Mouse (Mus musculus): Measurements from ENCODE around the gene Col11a2.
"Not testable (repeated sequence)": the region's sequence is repeated elsewhere in the genome, so short reads cannot be mapped to it uniquely, and the experiment has no call there.

The Col11a2 gene

DNA sequence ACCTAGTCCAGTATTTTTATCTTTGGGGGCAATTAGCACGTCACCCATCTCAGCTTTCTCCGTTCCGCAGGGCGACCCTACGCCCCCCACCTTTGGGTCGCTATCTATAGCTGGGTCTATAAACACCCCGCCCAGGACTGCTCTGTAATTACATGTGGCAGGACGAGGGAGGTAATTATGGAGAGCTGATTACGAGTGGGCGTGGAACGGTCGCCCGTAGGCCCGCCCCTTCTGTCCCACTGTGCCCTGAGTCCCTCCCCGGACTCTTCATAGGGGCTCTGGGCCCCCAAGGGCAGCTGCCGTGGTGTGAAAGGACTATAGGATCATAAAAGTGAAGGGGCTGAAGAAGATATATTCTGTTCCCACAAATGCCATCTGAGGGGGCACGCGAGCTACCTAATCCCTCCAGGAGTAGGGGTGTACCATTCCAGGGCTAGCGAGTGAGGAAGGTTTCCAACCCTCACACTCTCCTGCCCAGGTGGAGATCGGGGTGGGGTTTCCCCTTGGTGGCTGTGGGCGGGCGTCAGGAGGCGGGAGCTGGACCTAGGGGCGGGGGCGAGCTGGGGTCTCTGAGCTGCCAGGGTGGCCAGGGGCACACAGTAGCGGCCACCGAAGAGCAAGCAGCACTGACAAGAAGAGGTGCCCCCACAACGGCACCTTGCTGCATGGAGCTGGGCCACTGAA lies at the start of gene Col11a2:
Col11a2 (plus strand) TSS at position 560 of the 684 bp plus-strand sequence.
- DNase-seq (ENCODE audit: low spot score), result no peak

DNA sequence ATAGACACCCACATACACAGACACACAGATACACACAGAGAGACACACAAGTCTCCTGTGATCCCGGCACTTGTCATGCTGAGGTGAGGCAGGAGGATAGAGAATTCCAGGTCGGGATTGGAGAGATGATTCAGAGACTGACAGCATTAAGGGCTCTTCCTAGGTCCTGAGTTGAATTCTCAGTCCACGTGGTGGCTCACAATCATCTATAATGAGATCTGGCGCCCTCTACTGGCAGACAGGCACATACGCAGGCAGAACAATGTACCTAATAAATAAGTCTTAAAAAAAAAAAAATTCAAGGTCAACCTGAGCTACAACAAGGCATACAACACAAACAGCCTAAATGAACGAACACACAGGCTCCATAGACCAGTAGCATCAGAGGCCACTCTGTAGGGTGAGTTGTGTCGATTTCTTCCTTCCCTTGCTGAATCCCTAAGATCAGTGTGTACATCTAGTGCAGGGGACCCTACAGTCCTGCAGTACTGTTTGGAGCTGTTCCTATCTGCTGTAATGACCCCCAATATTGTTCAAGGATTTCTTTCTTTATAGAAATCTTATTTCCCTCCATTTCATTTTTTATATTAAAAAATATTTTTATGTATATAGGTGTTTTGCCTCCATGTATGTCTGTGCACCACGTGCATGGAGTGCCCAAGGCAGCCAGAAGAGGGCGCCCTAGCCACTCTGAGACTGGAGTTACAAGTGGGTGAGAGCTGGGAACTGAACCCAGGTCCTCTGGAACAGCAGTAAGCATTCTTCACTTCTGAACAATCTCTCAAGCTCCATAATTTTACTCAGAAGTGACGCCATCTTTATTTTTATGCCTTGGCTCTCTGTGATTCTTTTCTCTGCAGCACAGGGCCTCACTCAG lies 47.2 kb upstream of the Col11a2 start:
- DNase-seq (ENCODE audit: low spot score), result peak; percentile 81

DNA sequence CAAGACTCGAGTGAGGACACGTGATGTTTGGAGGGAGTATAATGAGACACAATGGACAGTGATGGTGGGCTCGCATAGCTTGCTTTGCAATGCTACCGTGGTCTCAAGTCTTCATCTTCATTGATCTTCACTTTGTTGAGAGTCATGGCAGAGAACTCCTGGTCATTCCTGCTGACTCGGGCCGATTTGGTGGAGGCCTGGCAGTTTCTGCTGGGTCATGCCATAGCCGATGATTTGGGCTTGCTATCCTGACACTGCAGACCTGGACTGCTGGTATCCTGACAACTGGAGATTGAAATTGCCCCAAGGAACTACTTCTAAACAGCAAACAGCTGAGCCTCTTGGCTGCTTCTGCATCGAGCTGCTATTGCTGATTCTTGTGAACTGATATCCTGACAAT lies 44.3 kb upstream of the Col11a2 start:
- DNase-seq (ENCODE audit: low spot score), result no peak

DNA sequence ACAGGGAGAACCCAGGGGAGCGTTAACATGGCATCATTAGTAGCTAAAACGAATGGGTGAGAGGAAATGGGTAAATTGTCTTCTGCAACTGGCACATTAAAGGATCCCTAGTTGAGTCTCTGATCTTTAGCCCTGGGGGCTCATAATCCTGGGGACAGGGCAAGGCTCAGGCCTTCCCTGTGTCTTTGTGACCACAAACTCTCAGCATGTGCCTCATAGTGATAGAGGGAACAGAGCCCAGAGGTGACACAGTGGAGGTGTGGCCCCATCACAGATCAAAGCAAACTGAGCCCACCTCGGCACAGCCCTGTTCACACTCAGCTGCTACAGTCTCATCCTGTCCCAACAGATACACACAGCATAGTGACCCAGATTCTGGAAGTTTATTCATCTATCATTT lies 43.6 kb upstream of the Col11a2 start:
- DNase-seq (ENCODE audit: low spot score), result no peak

DNA sequence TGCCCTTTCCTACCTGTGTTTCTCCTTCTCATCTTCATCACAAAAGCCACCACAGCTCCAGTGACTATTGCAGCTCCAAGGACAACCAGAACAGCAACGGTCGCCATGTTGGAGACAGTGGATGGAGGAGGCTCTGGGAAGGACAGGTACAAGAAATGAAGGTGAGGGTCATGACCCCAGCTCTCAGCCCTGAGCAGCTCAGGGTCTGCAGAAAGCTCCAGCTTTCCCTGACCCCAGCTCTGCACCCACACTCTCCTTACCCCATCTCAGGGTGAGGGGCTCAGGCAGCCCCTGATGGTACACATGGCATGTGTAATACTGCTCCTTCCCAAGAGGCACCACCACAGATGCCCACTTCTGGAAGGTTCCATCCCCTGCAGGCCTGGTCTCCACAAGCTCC lies 42.2 kb upstream of the Col11a2 start:
- not testable (repeated sequence) for DNase-seq (ENCODE audit: low spot score)

DNA sequence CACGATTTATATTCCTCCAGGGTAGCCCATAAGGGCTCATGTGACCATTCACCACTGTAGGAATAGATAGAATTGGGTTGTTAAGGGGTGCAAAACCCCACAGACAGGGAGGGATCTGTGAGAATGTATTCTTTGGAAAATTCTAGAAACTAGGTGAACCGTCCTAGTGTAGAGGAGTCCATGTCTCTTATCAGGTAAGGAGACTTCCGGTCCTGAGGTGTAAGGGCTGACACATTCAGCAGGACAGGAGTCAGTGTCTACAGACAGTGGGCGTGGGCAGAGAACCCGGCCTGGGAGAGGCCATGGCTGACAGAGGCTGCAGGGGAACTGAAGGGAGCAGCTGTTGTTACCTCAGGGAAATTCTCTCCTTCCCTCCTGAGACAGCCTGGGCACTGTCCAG lies 40.5 kb upstream of the Col11a2 start:
- not testable (repeated sequence) for DNase-seq (ENCODE audit: low spot score)

DNA sequence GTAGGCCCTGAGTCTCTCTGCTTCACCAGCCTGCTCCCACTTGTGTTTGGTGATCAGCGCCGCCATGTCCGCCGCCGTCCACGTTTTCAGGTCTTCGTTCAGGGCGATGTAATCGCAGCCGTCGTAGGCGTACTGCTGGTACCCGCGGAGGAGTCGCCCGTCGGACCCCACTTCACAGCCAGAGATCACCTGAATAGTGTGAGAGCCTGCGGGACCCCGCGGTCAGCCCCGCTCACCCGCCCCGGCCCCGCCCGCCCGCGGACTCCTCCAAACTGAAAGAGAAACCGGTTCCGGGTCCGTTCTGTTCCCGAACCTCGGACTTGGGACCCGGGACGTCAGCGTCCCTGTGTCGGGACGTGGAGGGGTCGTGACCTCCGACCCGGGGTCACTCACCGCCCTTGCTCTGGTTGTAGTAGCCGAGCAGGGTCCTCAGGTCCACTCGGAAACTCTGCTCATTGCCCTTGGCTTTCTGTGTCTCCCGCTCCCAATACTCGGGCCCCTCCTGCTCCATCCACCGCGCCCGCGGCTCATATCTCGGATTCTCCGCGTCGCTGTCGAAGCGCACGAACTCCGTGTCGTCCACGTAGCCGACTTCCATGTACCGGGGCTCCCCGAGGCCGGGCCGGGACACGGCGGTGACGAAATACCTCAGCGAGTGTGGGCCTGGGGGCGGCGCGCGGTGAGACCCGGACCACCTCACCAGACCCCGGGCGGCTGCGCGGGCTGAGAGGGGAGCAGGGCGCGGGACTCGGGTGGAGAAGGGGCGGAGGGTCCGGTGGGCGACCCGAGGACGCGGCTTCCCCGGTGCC lies 39.7 kb upstream of the Col11a2 start:
- DNase-seq (ENCODE audit: low spot score), result no peak

DNA sequence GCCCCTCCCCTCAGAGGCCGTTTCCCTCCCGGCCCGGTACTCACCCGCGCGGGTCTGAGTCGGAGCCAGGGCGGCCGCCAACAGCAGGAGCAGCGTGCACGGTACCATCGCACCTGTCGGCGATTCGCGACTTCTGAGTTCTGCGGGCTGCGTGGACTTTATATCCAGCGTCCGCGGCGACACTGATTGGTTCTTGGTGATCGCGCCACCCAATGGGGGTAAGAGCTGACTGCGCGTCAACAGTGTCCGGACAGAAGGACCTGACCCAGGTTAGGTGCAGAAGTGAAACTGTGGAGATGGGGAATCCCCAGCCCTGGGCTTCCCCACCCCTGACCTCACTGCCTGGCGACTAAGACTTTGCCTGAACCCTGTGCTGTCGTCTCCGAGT lies 39.1 kb upstream of the Col11a2 start, which contains the start of gene H2-K1:
H2-K1 (minus strand) TSS at position 198 of the 388 bp plus-strand sequence.
- peak; percentile 89 for DNase-seq (ENCODE audit: low spot score)

DNA sequence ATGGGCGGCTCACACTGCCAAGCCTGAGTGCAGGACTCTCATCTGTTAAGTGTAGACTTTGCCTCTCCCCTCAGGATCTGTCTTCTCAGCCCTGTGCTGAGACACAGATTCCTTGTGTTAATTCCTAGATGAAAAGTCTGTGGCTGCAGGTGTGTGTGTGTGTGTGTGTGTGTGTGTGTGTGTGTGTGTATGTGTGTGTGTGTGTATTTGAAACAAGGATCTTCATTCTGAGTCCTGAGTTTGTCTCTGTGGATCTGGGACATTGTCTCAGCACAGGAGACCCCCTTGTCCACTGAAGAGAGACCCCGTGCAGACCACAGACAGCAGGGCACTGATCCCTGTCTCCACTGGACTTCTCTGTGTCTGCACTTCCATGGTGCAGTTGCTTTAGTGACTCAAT lies 38.4 kb upstream of the Col11a2 start:
- not testable (repeated sequence) for DNase-seq (ENCODE audit: low spot score)

DNA sequence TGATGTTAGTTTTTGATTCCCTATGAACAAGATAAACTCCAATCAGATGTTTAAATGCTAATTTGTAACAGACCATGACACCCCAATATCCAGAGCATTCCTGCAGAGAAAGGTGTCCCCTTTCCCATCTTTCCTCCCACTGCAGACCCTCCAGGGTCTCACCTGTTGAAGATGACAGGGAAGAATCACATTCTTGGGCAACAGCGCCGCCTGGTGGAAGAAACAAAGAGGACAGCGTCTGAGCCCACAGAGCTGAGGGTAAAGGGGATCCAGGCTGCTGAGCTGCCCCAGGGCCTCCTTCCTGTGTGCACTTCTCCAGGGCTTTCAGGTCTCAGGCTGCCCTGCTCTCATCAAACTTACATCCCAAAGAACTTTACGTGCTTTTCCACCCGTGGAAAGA lies 35.8 kb upstream of the Col11a2 start:
- DNase-seq (ENCODE audit: low spot score), result no peak

DNA sequence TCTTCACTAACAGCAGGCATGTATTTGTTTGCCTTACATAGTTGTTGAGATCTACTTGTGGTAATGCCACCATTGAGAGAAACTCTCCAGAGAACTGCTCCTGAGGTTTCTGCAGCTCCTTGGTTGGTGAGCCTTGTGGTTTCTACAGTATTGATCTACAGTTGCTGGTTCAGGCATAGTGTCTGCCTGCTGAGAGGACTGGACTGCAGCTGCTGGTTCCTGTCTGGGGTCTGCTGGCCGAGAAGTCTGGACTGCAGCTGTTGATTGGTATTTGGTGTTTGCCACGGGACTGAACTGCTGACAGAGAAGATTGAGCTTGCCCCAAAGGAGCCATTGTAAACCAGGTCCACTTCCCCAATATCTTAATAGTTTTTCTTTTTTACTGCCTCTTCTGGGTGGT lies 32.7 kb upstream of the Col11a2 start:
- no peak for DNase-seq (ENCODE audit: low spot score)

DNA sequence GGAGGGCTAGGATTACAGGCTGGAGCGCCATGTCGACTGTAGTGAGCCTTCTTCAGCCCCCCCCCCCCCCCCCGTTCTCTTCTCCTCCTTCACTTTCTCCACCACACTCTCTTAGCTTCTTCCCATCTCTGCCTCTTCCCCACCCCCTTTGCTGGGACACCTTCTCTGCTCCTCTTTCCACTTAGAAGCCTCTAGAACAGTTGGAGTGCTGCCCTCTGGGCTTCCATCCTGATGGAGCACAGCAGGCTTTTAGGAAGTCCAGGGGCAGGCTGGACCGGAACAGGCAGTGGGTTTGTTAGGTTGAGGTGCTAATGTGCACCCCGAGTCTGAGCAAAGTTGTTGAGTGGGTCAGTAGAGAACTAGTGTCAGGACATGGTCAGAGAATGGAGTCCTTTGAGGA lies 29.1 kb upstream of the Col11a2 start:
- no peak for DNase-seq (ENCODE audit: low spot score)

DNA sequence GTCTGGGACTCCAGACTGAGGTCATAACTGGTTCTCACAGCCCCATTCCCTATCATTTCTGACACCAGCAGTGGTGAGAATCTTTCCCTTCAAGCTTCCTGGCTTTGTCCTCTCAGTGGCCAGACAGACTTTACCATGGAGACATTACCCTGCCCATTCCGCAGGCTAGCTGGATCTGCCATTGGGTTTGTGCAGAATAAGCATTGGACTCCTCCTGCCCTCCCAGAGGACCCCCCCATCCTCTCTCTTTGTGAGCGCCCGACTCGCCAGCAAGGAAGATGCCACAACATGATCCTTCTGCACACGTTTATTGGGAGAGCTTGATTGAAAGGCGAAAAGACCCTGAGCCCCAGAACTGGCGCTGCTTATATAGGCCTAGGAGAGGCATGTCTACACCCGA lies 25.8 kb upstream of the Col11a2 start:
- DNase-seq (ENCODE audit: low spot score), result no peak

DNA sequence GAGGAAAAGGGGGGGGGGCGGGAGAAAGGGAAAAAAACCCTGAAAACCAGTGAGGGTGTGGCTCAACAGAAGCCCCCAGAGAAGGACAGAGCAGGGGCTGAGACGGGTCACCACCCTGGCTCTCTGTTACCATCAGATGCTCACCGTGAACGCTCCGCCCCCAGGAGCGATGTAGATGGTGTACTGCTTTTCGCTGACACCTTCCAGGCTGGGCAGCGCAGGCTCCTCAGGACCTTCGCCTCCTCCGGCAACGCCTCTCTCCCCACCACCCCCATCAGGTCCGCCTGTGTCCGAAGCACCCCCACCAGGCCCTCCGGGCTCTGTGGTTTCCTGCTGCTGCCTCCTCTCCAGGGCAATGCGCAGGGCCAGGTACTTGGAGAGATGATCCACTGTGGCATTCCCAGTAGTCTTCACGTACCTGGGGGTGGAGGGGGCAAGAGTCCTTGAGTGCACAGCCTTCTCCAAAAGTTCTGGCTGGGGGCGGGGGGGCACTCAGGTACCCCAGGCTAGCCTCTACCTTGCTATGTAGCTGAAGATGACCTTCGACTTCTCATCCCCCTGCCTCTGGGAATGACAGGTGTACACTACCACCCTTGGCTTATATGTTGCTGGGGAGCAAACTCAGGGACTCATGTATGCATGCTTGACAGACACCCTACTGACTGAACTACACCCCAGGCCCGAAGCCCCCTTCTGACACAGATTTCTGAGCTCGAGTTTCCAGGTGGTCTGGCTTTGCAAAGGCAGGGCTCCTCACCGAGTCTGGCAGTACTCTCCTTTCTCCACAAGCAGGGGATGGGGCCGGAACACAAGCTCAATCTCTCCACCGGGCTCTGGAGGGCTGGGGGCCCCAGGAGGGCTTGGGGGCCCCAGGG lies 17.5 kb upstream of the Col11a2 start:
- DNase-seq (ENCODE audit: low spot score), result no peak

DNA sequence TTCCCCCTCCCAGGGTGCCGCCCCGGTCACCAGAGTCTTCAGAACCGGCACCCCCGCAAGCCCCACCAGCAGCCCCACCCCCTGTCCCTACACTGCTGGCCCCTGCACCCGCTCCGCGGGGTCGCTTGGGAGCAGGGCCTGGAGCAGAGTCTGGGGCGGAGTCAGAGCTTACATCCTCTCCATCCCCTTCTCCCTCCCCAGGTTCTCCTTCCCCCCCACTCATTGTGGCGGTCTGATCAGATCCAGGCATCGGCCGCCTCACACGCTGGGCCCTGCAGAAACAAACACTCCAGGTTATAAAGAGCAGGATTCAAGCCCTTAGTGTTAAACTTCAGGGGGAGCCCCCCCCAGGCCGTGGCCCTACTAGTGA lies 16.8 kb upstream of the Col11a2 start:
- no peak for DNase-seq (ENCODE audit: low spot score)

DNA sequence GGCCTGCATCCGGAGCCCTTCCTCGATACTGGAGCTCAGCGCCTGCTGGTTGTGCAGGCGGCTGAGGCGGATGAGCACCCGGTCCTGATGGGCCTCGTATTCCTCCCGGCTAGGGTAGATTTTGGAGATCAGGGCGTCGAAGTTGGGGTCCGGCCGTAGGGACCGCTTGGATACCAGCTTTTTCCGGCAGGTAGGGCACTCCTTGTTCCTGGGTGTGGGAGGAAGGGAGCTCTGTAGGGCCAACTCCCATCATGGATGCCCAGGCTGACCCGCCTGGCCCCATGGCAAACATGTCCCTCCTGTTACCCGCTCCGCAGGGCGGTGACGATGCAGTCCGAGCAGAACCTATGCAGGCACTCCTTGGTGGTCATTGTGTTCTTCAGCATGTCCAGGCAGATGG lies 16.2 kb upstream of the Col11a2 start:
- DNase-seq (ENCODE audit: low spot score), result no peak

DNA sequence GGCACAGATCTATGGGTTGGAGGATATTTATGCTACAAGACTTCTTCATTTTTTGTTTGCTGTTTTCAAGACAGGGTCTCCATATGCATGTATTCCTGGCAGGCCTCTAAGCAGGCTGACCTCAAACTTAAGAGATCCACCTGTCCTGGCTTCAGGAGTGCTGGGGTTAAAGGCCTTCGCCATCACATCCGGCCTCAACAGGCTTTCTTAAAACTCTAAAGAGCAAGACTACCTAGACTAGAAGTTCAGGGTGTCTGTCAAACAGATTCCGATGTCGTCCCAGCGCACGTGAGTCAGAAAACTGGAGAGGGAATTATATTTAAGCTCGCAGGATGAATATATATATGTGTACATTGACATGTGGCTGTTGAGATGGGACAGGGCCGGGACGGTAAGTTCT lies 15.6 kb upstream of the Col11a2 start:
- no peak for DNase-seq (ENCODE audit: low spot score)

DNA sequence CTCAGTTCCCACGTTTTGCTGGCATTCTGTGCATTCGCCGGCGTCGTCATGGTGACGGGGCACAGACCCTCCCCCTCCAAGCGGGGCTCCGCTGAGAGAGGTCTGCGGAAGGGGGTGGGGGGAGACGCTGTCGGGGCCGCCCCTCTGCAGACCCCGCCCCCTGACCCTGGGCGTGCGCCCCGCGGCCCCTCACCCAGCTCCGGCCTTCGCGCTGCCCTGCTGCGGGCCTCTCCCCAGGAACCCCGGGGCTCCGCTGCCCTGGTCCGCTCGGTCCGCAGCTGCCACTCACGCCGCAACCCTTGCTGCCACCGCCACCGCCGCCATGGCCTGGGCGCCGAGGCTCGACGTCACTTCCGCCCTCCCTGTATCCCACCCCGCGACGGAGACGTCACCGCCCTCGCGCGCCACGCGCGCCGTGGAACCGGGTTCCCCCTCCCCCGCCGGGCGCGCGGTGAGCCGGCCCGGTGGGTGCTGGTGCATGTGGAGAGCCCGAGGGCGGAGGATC lies 14.9 kb upstream of the Col11a2 start, which contains the start of gene Ring1:
Ring1 (minus strand) TSS at position 364 of the 505 bp plus-strand sequence.
- DNase-seq (ENCODE audit: low spot score), result peak; percentile 78

DNA sequence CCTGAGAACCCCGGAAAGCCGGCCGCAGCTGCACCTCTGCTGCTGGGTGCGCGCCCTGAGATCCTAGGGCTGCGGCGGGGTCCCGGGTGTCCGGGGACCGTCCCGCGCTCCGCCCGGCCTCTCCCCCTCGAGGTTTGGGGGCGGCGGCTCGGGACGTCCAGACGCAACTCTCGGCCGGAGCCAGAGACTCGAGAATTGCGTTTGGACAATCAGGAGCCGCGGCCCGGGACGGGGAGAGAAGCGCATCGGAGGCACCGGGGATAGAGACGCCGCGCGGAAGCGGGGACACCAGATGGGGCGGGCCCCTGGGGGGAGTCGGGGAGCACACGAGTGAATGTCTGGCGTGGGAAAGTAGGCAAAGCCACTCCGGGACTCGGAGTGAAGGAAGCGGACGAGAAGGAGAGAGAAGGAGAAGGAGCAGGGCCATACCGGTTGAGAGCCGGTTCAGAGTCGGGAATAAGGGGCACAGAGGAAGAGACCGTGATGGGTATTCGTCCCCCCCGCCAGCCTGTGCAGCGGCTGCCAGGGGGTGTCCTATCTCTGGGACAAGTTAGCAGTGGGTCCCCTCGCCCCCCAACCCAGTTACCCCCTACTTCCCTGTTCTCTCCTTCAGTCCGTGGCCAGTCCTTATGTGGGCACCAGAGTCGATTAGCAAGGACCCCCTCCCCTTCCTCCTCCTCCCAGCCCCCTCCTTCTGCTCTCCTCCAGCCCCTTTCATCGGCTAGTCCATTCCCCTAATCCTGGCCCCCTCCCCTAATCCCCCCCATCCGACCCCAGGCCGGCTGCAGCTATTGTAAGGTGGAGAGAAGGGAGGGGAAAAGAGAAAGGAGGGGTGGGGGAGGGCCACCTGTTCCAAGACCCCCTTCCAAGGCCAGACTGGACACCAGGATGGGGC lies 14.1 kb upstream of the Col11a2 start:
- DNase-seq (ENCODE audit: low spot score), result peak; percentile 36

DNA sequence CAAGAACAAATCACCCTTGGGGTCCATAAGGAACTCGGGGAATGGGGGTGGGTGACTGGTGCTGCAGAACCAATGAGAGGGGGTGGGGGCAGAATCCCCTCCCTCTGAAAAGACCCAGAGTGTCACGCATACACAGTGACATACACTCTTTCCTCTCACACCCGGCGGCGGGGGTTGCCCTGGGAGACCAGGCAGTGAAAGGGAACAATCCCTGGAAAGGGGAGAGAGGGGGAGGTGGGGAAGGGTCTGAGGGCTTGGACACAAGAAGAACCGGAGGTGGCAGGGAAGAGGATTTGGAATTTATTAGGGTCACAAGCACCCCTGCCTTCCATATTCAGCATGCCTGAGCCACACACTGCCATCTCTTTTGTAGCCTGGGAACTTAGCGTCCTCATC lies 13.5 kb upstream of the Col11a2 start:
- no peak for DNase-seq (ENCODE audit: low spot score)

Measured in adipocyte (in vitro differentiated cells).